Mouse (Mus musculus) monocyte, adult 59 days (primary cell): ENCODE data around the gene Kif12. TPM values are rescaled to one million over a fixed set of nuclear protein-coding genes. Genes with fewer than 3 reads are reported as not detected.

Experiments used
- total RNA-seq, 2 experiments: library from RNA; stranded (reverse); gene quantifications; one replicate each; pipeline ENCODE4 v1.2.4; 2023

The Kif12 gene
- not detected for total RNA-seq

DNA sequence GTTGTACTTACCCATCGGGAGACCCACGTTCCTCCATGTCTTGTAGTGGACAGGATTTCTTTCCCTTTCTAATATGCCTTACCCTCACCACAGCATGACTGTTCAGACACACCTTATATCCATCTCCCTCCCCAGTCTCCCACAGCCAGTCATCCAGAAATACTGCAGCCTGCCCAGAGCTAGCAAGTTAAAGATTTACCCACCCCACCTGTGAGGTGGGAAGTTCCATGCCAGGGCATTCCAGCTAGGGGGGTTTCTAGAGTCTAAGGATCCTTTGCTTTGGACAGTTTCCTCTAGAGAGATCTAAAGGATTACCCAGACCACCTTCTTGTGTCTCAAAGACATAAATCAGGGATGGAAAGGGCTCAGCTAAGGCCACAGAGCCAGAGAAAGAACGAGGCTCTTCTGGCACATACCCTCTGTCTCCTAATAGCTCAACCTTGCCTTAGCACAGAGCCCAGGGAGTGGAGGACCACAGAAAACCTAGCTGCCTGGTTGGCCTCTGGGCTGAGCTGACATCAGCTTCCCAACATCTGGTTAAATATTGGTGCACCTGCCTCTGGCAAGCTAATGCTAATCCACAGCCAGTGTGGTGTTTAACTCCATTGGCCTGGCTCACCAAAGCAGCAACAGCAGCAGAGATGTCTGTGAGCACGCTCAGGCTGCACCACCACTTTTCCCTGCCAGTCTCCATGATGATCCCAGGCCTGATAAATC is at the start of gene Kif12:
Kif12 (minus strand) TSS at position 163 of the 717 bp plus-strand sequence.

DNA sequence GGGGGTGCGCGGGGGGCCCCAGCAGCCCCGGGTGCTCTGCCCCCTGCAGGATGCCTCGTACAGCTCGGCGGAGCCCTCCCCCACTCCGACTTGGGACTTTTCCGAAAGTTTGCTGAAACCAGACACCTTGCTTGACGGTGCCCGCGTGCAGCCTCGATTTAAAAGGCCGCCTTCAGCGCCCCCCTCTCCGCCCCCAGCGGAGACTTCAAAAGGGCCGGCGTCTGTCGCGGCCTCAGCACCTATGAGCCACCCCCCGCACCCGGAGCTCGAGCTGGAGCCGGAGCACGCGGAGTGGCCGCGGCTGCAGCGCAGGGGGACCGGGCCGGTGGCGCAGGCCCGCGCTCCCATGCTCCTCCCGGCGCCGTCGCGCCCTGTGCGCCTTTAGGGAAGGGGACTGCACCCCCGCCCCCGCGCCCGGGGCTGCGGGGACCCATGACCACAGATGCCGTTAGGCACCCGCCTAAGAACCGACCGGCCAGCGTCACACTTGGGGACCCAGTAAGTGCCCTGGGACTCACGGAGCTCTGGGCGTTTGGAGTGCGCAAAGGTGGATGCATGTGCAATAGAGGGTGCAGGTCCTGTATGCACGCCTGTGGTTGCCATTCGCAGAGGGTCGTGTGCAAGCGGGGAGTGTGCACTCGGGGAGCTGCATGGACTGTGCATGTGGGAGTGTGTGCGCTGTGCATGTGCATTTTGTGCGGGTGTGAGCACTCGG is 42.1 kb upstream of the Kif12 start, which contains the start of gene Col27a1:
Col27a1 (plus strand) TSS at position 98 of the 715 bp plus-strand sequence.

DNA sequence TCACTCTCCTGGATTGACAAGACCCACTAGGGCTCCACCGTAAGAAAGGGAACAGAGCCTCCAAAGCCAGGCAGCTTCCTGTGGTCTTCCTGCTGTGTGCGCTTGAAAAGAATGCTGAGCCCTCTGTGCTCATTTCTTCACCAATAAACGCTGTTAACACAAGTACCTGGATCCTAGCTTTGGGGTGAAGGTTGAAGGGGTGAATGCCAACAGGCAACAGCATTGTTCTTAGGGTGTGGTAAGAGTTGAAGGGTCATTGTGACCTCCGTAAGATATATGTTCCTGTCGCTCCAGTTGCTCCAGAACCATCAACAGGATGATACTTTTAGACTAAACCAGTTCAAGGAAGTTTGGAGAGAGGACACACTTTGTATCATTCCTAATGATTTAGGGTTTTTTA is 17.2 kb downstream of the Kif12 start, which contains the start of gene Ambp:
Ambp (minus strand) TSS at position 101 of the 400 bp plus-strand sequence.

Other genes with a start within 250 kb of the Kif12 start
- gene Zfp618, start 206.6 kb downstream of the Kif12 start, total RNA-seq, result not detected
- gene Ambp, start 17.3 kb downstream of the Kif12 start, total RNA-seq, result not detected
- gene Col27a1, start 41.9 kb upstream of the Kif12 start, total RNA-seq, result 1 to 10 TPM; 6.7 to 6.8 TPM
- gene Orm1, start 172.4 kb upstream of the Kif12 start, total RNA-seq, result not detected
- not detected for gene Orm3, start 184.0 kb upstream of the Kif12 start, total RNA-seq
- gene Orm2, start 190.3 kb upstream of the Kif12 start, total RNA-seq, result not detected
- 100 to 1,000 TPM; 276 to 290 TPM for gene Akna, start 231.2 kb upstream of the Kif12 start, total RNA-seq